Mouse (Mus musculus): ENCODE data around the gene Amelx. TPM values are rescaled to one million over a fixed set of nuclear protein-coding genes. Genes with fewer than 3 reads are reported as not detected.

Amelx gene
- not detected for polyA plus RNA-seq (2017; shearing (Covaris generic))

DNA sequence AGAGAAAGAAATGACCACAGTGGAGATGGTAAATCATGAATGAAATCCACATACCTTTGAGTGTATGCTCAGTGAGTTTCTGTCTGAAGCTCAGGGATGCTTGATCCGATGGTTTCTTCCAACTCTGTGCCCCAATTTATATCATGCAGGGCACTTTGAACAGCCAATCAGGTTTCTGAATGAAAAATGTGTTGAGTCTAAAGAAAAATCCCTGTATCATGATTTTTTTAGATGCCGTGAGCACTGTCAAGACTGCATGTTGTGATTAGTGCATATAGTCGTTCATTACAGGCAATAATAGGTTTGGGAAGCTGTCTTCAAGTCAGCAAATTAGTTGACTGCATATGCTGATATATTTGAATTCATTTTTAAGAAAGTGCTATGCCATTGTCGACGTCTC, at the start of gene Amelx:
TSS of gene Amelx (minus strand) at position 101 of the 400 bp plus-strand sequence.
- ATAC-seq = no peak

DNA sequence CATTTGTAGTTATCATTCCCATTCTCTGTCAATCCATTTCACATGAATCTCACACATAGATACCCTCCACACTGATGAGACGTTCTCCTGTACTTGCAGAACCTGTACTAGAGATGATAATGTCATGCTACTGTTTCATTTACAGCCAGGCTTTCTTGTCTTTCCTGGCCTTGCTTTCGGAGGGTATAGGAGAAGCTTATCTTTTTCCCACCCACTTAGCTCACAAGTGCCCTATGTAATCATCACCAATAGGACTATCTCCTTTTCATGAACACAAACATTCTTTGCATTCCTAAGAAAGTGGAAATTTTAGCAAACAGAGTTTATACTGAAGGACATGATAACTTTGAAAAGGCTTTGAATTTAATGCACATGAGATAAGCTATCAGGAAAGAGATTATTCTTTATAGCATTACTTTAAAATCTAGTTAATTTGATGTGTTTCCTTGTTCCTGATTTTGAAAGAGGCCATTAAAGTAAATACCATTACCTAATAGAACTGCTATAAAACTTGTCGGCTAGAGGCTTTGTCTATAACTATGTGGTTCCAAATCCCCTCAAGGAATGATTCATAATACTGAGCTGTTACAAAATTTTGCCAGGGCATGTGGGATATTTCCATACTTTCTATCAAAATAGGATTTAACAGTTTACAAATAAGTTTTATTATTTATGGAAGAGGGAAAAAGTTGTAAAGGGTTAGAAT, 35.5 kb upstream of the Amelx start:
- no peak for ATAC-seq

DNA sequence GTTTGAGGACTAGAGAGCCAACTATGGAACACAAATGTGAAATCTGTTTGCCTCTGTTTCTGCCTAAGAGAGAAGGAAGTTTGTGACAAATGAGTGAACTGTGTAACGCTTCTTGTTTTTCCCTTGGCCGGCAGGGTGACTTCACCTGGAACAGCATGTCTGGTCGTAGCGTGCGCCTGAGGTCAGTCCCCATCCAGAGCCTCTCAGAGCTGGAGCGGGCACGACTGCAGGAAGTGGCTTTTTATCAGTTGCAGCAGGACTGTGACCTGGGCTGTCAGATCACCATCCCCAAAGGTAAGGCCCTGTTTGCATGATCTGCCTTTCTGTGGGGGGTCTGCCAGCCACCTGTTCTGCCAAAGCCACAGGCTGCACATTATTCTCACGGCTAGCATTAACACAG, 33.1 kb upstream of the Amelx start:
- ATAC-seq = no peak

DNA sequence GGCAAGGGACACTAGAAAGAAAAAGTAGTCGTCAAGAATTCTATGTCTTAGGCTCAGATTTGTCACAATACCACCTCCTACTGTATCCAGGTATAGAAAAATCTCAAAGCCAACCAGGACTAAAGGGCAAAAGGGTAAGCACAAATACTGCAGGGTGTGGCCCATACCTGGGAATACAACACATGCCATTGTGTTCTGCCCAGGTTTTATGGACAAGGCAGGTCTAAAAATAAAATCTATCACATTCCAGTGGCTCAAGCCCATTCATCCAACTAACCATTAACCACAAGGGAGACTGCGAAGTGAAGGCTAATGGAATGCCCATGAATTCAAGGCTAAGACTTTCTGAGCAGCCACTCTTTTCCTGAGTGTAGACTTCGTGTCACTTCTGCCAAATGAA, 23.0 kb upstream of the Amelx start:
- ATAC-seq = no peak

DNA sequence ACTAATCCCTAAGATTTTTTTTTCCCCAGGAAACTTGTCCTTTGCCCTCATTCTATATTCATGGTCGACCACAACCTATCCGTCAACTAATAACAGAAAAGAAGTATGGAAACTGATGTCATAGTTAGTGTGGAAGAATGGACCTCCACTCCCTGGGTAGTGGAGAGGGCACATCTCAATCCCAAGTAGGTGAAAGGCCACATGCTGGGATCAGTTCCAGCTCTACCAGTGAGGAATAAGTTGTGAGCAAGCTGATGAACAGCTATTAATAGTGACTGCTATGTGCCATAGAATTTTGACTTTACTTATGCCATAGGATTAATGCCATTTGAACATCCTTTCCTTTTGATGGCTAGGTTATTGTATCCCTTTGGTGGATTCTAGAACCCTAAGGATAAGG, 8.4 kb downstream of the Amelx start:
- ATAC-seq = no peak

DNA sequence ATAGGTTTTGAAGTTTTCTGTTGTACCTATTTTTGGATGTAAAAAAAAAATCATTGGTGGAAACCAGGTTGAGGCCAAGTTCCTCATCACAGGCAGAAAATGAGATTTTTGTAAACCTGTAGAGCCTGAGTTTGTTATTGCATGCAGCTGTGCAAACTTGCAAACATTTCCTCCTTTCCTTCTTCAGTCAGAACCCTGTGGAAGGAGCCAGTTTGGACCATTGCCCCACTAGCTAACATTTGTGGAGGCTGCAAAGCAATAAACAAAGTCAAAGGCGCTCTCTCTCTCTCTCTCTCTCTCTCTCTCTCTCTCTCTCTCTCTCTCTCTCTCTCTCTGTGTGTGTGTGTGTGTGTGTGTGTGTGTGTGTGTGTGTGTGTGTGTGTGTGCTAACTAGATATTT, 13.2 kb downstream of the Amelx start:
- ATAC-seq = no peak

DNA sequence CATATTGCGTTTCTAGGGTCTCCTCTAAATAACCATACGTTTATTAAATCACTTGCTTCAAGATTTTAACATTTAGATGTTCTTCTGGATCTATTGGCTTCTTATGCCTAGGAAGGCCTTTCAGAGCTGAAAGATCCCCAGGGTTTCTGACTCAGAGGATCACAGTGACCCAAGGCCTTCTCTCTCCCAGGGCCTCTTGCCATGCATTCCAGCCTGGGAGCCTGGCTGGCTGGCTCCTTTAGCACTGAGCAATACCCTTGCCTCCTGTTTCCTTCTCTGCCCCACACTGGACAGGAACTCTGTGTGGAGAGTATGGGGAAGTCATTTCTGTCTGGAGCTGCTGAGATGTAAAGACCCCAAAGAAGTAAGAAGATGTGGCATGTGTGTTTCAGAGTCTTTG, 16.0 kb downstream of the Amelx start:
- no peak for ATAC-seq

DNA sequence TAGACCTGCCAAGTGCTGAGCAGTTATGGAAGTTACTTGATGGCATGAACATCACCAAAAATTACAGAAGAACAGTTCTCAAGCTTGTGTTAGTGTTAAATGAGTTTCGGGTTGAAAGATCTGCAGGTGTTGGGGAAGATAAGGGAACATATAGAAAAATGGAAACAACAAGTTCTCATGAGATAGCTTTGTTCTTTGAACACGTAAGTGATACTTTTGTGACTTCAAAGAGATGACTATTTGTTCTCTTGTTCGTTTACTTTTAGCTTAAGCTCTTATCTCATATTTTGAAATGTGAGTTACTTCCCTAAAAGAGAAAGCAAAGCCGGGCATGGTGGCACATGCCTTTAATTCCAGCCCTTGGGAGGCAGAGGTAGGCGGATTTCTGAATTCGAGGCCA, 28.6 kb downstream of the Amelx start:
- no peak for ATAC-seq

DNA sequence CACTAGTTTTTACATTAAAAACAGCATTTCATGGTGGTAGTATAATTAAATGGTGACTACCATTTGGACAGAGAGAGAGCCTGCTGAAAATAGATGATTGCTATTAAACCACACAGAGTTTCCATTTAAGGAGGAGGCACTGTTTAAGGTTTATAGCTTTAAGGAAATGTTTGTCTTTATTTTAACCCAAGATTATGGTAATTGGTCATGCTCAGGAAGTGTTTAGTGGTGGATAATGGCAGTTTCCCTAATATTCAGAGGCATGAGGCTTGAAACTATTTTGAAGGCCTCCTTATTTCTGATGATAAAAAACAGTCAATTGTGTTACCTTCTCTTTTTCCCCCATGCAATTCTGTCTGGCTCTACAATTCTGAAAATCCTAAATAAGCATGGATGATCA, 33.2 kb downstream of the Amelx start:
- no peak for ATAC-seq

DNA sequence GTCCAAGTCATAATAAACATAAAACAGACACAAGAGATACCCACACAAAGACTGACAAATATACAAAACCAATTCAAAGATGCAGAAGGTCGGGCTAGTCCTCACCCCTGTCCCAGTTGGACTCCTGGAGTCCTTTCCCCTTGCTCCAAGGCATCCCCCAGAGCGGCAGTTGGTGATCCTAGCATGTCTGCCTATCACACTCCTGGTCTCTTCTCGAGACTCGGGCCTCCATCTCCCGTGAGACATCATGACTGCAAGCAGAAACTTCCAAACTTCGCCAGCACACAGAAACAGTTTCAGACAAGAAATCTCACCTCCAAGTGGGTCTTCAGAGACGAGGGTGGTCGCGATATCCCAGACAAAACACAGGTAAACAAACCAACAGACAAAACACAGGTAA, 46.5 kb downstream of the Amelx start:
- ATAC-seq = no peak

DNA sequence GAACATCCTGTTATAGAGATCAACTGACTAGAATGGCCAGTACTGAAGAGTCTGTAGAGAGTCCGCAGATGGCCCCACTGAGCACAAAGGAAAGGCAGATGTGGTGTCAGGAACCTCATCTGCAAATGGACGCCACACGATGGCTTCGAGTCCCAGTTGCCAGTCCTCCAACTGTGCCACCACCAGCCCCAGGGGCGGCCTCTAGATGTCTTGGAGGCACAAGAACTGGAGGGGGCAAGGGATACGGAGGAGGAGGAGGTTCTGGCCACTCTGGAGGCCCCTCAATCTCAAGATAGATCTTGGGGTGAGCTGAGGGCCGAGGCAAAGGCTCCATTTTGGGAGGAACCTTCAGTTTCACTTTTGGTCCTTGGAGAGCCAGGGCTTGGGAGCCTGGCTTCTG, 47.2 kb downstream of the Amelx start:
- ATAC-seq = no peak

Other genes starting within 250 kb of the Amelx start
- 1 to 10 TPM; 5.1 to 7.4 TPM for gene Hccs, start 133.2 kb upstream of the Amelx start, polyA plus RNA-seq (2017; shearing (Covaris generic))

Data from CD4-positive, CD25-positive, alpha-beta regulatory T cell, adult 4 months (primary cell).